Mouse (Mus musculus) layer of hippocampus, adult 18-20 months (tissue): ENCODE results near the gene Catsperz. TPM values are rescaled to one million over a fixed set of nuclear protein-coding genes. Genes with fewer than 3 reads are reported as not detected.

Source experiments
- DNase-seq, 2 experiments: peaks; one replicate each; pipeline ENCODE4 v3.0.0; 2022; ENCODE audit warnings: low spot score in 2 of 2
- long read RNA-seq: library from polyadenylated mRNA; stranded (forward); transcript quantifications from one replicate; pipeline ENCODE4 v2.0.0, GENCODE M21; 2021
- total RNA-seq, 2 experiments: library from RNA; stranded (reverse); gene quantifications; 2 replicates each; pipeline ENCODE4 v1.2.3; 2021

Catsperz gene
- total RNA-seq: 10 to 100 TPM in 1 of 2 experiments, 1 to 10 TPM in 1; 8.2 to 12.6 TPM
- long read RNA-seq, partial matches to known transcripts: 2 of 2 reads
- long read RNA-seq, other reads (novel, unspliced or antisense): 0 of 2 reads

DNA sequence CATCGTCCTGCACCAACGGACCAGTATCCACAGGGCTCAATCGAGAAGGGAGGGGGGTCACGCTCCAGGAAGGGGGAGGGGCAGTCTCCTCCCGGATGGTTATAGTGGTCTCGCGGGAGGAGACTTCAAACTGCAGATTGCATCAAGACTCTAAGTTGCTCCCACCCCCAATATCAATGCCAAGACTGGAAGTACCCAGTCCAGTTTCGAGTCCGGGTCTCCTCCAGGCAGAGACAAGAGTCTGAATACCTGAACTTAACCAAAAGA lies at the start of gene Catsperz:
Gene Catsperz, minus strand, starts transcription at position 74 of the 267 bp plus-strand sequence.
- DNase-seq: no peak

DNA sequence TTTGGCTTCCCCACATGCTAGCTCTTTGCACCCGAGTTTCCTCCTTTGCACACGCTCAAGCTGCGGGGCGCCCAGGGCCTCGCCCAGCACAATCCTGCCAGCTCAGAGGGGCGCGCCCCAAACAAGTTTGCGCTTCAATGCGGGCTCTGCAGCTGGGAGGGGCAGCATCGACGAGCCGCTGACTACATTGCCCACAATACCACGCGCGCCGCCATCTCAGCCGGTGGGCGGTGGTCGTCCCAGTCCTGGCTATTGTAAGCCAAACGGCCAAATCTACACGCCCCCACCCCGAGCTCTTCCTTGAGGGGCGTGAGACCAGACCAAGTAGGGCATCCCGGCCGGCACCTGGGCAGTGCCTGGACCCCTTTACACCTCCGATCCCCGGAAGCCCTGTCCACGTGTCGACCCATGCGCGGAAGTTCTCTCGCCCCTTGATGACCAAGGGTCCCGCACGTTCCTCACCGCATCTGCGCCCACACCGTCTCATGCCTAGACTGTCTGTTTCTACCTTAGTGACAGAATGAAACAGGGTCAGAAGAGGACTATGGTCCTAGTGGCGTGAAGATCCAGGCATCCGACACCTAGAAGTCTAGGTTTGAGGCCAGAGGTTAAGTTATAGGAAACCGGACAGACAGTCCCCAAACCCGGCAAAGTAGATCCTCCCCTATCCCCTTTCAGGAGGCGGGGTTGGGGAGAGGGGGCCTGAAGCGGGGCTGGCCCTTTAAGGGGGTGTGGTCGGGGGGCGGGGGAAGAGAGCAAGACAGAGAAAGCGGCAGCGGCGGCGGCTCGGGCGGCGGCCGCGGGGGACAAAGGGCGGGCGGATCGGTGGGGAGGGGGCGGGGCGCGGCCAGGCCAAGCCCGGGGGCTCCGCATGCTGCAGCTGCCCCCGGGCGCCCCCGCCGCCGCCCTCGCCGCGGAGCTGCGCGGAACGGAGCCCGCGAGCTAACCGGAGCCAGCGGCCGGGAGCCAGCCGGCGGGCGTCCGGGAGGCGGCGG lies 49.3 kb upstream of the Catsperz start, which contains the start of gene Ppp1r14b:
Gene Ppp1r14b, plus strand, starts transcription at position 758 of the 995 bp plus-strand sequence.
- peak; percentile 63 to 80 for DNase-seq

DNA sequence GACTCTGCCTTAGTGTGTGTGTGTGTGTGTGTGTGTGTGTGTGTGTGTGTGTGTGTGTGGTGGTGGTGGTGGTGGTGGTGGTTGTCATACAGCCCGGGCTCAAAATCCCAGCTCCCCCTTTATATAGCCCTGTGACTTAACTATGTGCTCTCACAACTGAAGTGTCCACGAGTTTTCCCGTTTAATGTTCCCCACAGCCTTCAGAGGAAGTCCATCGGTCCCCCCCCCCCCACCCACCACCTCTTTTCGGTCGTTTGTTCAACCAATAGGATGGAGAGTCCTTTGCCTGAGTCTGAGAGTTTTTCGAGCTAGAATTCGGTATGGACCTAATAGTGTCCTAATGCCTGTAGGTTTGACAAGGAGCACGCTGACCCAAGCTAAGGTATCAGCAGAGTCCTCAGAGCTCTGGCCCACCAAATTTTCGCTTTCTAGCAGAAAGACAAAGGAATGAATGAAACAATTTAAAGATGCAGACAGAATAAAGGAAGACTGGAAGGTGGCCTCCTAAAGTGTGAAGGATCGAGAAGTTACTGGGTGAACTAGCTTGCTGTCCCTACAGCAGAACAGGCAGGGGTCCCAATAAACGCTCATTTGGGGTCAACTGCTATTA lies 48.5 kb upstream of the Catsperz start:
- DNase-seq: no peak

DNA sequence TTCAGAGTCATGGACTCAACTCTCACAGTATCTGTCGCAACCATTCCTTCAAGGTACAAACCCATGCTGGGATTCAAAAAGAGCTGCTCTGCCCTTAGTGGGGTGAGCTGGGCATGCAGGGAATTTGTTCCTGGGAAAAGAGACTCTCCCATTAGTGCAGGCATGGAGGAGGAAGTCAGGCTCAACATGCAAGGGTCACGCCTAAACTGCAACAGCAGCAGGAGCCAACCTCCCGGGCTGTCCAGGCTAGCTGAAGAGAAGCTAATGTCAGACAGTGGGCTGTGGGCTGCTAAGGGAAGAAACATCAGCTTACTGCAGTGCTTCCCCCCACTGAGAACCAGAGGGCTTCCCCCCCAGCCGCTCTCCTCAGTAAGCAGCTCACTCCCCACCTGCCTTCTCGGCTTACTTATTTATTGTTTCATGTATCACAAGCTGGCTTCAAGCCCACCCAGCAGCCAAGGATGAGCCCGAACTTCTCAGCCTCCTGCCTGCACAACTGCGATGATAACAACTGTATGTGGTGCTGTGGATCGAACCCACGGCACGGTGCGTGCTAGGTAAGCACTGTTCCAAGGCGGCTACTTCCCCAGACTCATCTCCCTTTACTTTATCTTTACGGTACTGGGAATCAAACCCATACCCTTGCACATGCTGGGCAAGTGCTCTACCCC lies 47.2 kb upstream of the Catsperz start:
- no peak for DNase-seq

DNA sequence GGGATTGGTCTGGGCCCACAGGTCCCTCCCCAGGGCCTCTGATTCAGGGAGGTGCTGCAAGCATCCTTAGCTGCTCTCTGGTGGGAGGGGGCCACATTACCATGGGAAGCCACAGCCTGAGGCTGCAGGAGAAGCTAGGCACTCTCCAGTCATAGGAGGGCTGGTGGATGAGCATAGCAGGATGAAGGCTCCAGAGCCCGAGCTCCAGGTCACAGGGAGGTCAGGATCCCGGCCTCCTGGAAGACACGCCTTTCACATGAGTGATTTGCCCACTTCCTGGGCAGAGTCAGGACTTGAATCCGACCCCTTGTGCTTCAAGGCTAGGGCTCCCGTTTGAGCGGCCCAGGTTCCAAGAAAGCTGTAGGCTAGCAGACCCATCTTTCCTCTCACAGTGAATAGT lies 46.5 kb upstream of the Catsperz start:
- DNase-seq: no peak

DNA sequence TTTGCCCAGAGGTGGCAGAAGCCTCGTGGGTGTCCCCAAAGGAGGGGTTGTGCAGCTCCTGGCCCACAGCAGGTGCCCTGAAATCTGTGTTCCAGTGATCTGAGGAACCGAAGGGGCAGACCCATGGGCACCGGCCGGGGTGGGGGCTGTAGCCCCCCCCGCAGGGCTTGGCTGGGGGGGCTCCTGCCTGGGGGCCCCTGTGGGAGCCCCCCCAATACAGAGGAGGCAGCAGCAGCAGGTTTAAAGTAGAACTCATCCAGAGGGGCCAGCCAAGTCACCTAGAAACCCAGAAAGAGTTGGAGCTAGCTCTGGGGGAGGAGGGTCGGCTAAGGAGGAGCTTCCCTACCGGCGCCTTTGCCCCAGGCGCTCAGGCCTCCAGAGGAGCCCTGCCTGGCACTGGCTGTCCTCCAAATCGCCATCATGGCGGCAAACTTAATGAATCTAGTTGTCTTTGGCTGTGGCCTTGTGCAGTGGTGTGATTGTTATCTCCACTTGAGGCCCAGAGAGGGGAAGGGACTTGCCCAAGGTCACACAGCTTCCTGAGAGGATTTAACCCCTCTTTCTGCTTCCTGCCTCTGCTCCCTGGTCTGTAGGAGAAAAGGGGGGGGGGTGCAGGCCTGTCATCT lies 45.4 kb upstream of the Catsperz start:
- DNase-seq: no peak

DNA sequence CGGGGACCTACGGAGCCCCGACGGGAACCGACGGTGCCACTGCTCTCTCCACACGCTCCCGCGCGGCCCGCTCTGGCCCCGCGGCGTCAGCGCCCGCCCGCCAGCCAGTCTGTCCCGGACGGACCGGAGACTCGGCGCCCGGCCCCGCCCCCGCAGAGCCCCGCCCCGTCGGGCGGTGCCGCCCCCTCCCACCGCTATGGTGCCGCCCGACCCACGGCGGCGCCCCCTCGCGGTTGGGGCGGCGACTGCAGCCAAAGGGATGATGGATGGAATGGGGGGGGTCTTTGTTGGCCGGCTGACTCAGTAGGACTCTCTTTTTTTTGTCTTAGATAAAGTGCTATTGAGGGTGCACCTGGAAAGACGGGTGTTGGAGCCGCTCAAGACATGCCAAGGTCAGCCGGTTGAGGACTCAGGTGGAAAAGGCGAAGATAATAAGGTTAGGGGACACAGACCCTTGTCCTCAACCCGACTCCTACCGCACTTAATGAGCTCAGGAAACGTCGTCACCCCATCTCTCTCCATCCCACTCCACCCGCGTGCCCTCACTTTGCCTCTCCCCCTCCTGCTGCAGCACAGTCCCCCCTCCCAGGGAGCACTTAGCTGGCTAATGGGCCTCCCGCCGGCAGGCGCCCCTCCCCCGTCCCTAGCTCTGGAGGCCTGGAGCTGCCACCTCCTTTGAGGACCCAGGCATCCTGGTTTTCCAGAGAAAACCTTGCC lies 44.6 kb upstream of the Catsperz start:
- no peak for DNase-seq

DNA sequence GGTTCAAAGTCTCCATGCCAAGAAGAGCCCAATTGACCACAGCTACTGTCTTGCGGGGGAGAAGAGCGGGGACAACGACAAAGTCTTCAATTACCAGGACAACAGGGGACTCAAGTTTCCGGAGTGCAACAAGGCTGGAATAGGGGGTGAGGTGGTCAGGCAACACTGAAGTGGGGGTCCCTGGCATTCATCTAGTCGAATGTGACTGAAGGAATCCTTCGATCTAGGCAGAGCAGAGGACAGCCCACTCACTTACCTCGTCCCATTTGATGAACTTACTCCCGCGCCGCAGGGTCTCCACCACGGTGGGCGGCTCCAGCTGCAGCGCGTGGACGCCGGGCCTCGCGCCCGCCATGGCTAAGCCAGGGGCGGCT lies 44.1 kb upstream of the Catsperz start:
- DNase-seq: no peak

DNA sequence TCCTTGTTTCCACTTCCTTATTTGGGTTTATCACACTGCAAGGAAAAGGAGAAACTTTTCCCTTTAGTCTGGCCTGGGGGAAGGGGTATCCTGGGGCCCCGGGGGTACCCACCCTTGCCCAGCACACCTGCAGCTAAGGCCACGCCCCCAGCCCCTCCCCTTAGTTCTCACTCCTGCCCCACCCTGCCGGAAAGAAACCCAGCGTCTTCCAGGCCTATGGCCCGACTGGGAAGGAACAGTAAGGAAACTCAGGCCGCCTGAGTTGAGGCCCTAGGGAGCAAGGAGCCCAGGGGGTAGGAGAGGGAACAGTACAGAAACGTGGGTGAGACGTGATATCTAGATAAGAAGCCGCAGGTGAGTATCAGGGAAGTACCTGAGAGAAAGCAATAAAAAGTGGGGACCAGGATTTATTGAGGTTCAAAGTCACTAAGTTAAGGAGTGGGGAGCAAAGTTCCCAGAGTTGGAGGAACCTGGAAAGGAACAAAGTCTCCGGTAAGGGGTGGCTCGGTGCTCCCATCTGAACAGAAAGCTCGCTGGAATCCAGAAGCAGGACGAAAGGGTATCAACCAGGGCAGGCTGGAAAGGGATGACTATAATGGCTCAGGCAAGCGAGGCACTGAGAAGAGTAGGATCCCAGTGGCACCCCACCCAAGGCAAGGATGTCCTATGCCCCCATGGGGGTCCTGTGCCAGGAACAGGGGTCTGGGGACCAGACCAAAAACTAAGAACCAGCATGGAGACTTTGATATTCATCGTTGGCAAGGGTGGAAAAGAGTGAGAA lies 43.5 kb upstream of the Catsperz start:
- no peak for DNase-seq

DNA sequence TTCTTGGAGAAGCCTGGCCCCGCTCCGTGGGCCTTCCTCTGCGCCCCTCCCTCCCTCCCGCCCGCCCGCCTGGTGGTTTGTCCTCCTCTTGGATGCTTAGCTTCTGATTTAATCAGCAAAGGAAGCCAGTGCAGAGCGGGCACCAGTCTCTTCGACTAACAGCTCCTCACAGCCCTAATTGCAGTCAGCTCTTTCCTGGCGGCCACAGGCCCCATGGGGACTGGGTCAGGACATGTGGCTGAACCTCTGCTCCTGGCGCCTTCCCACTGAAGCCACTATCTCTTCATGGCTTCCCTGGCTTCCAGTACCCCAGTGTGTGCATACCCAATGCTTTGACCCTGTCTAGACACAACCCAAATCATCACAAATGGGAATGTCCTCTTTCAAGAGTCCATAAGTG lies 31.3 kb upstream of the Catsperz start:
- DNase-seq: no peak

DNA sequence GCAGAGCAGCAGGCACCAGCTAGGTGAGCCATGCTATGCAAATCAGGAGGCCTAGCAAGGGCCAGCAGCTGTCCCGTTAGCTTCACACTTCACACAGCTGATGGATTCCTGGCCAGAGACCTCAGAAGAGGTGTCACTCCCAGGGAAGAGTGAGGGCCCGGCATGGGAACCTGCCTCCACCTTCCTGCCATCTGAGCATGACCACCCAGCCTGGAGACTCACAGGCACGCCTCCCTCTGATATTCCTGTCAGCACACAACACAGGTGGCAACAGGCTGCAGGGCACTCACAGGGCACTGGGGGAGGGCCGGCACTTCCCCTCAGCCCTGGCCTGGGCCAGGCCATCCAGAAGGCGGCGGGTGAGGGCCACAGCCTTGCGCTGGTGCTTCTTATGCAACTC lies 30.2 kb upstream of the Catsperz start:
- no peak for DNase-seq

DNA sequence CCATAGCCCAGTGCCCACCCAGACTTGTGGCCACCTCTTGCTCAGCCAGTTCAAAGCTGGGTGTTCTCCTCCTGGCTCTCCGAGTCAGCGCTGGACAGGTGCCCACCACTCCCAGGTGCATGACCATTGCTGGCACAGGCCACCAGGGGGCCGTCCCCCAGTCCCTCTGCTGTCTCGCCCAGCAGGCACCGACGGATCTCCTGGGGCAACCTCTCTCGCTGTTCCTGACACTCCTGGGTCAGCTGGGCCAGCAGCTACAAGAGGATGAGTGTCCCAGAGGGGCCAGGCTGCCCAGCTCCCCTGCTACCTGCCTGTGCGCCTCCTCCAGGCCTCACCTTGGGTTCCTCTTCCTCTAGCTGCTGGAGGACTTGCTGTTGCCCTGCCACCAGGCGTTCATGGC lies 28.9 kb upstream of the Catsperz start:
- no peak for DNase-seq

DNA sequence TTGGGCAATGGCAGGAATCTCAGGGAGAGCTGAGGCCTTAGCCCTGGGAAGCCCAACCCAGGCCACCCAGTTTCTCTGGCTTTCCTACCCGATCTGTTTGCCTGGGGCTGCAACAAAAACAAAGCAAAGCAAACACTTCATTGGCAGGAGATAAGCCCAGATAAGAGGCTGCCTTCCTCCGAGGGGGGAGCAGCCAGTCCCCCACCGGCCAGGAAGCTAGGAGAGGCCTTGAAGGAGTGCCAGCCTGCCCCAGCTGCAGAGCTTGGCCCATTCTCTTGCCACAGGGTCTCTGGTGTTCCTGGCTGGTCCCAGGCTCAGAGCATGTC lies 27.5 kb upstream of the Catsperz start:
- DNase-seq: no peak

DNA sequence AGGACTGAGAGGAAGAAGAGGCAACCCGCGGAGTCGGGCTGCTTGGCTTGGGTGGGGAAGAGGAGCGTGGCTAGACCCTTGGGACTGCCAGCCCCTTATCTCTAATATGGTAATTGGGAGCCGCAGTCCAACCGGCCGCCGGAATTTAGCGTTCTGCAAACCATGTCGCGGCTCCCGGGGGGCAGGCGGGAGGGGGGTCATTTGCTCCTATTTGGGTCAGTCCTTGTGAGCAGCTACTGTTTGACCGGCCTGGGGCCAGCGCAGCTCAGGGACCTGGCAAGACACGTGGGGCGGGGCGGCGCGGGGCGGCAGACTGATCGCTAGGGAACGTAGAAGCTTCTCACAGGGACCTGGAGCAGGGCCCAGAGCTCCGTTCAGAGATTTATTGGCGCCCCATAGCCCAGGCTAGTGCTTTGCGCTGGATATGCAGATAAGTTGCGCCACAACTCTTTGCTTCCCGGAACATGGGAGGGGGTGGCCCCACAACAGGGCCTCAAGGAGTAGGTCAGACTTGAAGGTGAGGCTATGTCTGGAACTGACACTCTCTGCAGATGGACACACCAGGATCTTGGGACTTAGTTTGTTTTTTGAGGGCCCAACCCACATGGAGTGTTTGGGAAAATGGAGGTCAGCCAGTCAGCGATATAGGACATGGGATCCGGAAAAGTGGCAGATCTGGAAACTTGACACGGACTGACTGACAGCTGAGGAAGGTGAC lies 27.0 kb upstream of the Catsperz start:
- peak; percentile 62 to 75 for DNase-seq

DNA sequence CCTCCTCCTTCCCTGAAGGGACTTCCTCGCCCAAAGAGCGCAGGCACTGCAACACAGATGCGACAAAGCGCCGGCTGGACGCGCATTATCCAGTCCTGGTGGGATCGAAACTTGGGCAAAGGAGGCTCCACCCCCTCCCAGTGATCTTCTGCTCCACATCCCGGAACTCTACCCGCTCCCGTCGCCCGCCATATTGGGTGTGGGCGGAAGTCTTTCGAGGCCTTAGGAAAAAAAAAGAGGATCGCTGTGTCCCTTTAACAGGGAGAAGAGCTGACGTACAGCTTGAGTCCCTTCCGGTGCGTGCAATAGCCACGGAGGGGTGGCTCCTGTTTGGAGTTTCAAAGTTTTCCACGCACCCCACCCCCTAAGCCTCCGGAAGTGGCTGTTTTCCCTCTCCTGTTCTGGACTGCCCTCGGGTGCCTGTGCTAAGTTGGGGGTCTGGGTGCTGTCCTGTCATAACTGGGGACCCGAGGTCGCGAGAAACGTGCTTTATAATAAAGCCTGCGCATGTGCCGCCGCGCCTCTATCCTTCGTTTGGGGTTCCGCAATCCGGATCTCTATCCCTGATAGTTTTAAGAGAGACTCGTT lies 26.3 kb upstream of the Catsperz start:
- peak; percentile 94 to 96 for DNase-seq

DNA sequence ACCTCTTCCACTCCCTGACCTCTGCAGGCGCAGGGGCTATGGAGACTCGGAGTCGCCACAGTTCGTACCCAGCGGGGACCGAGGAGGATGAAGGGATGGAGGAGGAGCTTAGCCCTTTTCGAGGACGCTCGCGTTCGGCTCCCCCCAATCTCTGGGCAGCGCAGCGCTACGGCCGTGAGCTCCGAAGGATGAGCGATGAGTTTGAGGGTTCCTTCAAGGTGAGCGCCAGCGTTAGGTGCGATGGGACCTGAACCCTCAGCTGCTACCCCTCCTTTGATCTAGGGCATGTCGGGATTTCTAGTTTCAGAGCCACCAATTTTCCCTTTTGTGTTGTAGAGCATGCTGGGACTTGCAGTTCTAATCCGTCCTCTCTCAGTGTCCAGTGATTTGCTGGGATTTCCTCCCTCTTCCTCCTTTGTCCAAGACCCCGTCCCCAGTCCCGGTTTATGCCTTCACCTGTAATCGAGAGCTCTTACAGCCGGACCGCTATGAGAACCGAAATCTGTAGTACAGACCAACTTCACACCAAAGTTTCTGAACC lies 25.5 kb upstream of the Catsperz start:
- peak; percentile 61 to 78 for DNase-seq

DNA sequence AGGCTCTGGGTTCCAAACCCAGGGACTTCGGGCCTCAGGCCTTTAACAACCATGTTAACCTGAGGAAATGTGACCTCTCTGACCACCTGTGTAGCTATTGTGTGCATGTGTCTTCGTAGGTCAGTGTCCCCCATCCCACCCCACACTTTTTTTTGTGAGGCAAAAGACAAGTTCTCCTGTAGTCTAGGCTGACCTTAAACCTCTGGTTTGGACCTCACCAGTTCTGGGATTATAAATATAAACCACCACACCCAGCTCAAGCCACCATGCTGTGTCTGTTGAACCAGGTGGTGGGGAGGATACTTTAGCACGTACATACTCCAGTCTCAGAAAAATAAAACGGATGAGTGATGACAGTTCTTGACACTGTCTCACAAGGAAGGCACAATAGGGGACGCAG lies 24.8 kb upstream of the Catsperz start:
- DNase-seq: no peak

DNA sequence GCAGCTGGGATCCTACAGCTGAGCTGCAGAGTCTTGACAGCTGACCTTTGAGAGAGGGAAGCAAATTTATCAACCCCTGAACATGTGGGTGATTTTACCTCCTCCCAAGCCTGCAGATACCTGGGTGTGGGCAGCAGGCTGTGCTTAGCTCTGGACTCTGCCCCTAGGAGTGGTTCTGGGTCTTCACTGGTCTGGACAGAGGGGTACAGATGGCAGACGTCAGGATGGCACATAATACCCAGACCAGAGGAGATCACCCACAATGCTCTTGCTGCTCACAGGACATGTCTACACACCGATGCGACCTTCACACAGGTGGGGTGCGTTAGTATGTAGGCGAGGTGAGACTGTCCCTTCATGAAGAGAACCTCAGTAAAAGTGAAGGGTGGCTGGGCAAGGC lies 24.4 kb upstream of the Catsperz start:
- no peak for DNase-seq

DNA sequence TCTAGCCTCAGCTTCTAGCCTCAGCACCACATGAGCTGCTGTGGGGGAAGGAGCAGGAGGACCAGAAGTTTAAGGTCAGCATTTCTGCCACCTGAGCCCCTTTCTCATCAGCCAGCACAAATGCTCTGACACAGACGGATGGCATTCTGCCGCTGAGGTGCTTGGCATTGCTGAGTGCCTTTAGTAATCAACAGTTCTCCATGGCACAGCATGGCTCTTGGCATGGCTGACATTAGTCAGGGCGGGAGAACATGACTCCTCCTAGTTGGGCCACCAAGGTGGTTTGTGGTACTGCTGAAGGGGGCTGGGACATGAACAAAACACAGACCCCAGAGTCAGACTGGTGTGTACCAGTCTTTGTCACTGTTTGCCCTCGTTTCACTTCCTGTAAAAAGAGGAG lies 23.0 kb upstream of the Catsperz start:
- no peak for DNase-seq
